Mouse (Mus musculus) C2C12 (cell line): Measurements from ENCODE around the gene Pheta1.

Source experiments
- CEBPB ChIP-seq: IDR thresholded peaks from one replicate; pipeline ENCODE4 v1.6.1; 2011; ENCODE audit warnings: low read depth, mild to moderate bottlenecking, control low read depth, moderate library complexity
- CTCF ChIP-seq: IDR thresholded peaks from one replicate; pipeline ENCODE4 v1.5.1; 2011; ENCODE audit not compliant: control insufficient read depth, insufficient read depth, insufficient read length
- MAX ChIP-seq: IDR thresholded peaks from one replicate; pipeline ENCODE4 v1.6.1; 2011; ENCODE audit warnings: mild to moderate bottlenecking, control low read depth
- MYOD1 ChIP-seq: IDR thresholded peaks from one replicate; pipeline ENCODE4 v1.6.1; 2011; ENCODE audit warnings: low read depth; ENCODE audit not compliant: control insufficient read depth, insufficient read length
- MYOG ChIP-seq: IDR thresholded peaks from one replicate; pipeline ENCODE4 v1.6.1; 2011; ENCODE audit not compliant: control insufficient read depth, insufficient read length; ENCODE audit errors: extremely low read depth
- USF1 ChIP-seq: IDR thresholded peaks from one replicate; pipeline ENCODE4 v1.6.1; 2011; ENCODE audit warnings: low read depth, mild to moderate bottlenecking, control low read depth, moderate library complexity

DNA sequence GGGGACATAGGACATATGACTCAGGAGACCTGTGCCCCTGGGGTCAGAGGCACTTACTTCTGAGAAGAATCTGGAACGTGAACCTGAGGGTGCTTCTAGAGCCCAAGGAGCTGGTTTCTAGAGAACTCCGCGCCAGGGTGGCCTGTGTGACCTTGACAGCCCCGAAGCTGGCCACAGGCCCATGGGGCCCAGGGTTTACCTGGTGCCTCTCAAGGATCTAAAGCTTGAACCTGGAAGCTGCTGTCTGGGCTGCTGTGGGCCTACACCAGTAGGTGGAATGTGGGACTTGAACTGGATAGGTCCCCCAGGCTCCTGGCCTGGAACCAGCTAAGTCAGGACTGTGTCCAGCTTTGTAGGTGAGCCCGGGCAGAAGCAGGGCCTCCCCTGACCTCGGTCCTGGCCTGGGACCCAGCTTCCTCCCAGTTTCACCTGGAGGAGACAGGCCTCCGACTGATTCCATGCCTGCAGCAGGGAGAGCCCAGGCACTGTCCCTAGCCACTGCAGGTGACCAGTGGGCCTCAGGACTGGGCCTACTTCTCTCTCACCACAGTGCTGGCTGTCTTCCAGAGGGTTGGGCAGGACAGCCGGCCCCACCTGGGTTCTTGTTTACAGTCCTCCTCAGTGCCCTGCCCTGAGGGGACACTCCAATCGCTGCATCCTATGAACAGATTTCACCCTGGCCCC lies 4.7 kb downstream of the Pheta1 start:
- no peak for TF ChIP-seq CEBPB
- TF ChIP-seq CTCF: no peak
- no peak for TF ChIP-seq USF1
- no peak for TF ChIP-seq MYOD1
- no peak for TF ChIP-seq MAX
- no peak for TF ChIP-seq MYOG
